Mouse (Mus musculus): Measurements from ENCODE around the gene Zfp839. TPM values are rescaled to one million over a fixed set of nuclear protein-coding genes. Genes with fewer than 3 reads are reported as not detected.

The Zfp839 gene
- polyA plus RNA-seq, 2 experiments, result 0.62 to 1.9 TPM

DNA sequence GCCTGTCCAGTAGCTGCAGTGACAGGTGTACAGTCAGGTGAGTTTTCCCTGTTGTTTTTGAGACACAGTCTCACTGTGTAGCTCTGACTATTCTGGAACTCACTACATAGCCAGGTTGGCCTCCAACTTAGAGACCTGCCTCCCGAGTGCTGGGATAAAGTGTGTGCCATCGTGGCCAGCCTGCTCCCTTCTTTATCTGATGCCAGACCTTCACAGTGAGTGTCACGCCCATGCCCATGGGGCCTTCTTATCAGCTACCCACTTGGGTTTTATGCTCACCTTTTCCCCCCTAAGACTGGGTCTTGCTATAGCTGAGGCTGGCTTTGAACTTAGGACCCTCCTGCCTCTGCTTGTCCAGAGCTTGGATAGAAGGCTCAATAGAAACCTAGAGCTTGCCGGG lies 20.1 kb downstream of the Zfp839 start:
- DNase-seq (ENCODE audit: low read depth in 3 of 3, low spot score in 3 of 3), result no peak
- H3K27ac ChIP-seq, result peak overlapping the region; percentile 42
- WGBS (ENCODE audit: insufficient replicate concordance), result 23% methylated on average over 4 of the region's 4 CpGs
- H3K4me1 ChIP-seq (replicated peaks; ENCODE audit: control insufficient read depth in 2 of 2, insufficient read depth in 2 of 2, low read length in 1 of 2), result peaks cover 13 to 20% of the 10 kb centered on the region in 2 experiments
- no peaks in the 10 kb centered on the region for H3K27me3 ChIP-seq (ENCODE audit: control insufficient read depth, insufficient read depth, low read length)
- no peaks in the 10 kb centered on the region for H3K9me3 ChIP-seq (ENCODE audit: control insufficient read depth, low read length)
- H3K36me3 ChIP-seq (replicated peaks; ENCODE audit: control insufficient read depth, insufficient read depth, low read depth), result peaks cover under 1% of the 10 kb centered on the region
- ATAC-seq (ENCODE audit: insufficient read depth), result peak; percentile 70
- peak overlapping the region; percentile 49 for H3K4me2 ChIP-seq (ENCODE audit: low read depth)
- TF ChIP-seq CTCF (IDR thresholded peaks at IDR 0.05; ENCODE audit: low read depth), result no peak
- TF ChIP-seq EP300 (IDR thresholded peaks at IDR 0.05; ENCODE audit: low read depth), result peak; percentile 32; the same call in 1 of the 2 replicates
- H3K4me3 ChIP-seq (ENCODE audit: insufficient read depth in 1 of 2, low read depth in 2 of 2, low read length in 2 of 2), result no peak overlapping the region
- H3K9ac ChIP-seq (replicated peaks), result peak overlapping the region; percentile 35

- Histone ChIP-seq H3K4me1 (replicated peaks; ENCODE audit: control insufficient read depth in 2 of 2, insufficient read depth in 2 of 2, low read length in 1 of 2) (peaks cover 13 to 19% of the 10 kb centered on the region in 2 experiments), H3K4me2 (ENCODE audit: low read depth) (no peak overlapping the region), H3K9ac (replicated peaks) (no peak overlapping the region), H3K9me3 (ENCODE audit: control insufficient read depth, low read length) (no peaks in the 10 kb centered on the region), H3K36me3 (replicated peaks; ENCODE audit: control insufficient read depth, insufficient read depth, low read depth) (peaks cover 9% of the 10 kb centered on the region), H3K27me3 (ENCODE audit: control insufficient read depth, insufficient read depth, low read length) (no peaks in the 10 kb centered on the region), H3K27ac (no peak overlapping the region), H3K4me3 (ENCODE audit: insufficient read depth in 1 of 2, low read depth in 2 of 2, low read length in 2 of 2) (no peak overlapping the region)
- ATAC-seq (ENCODE audit: insufficient read depth) (no peak), DNase-seq (ENCODE audit: low read depth in 3 of 3, low spot score in 3 of 3) (no peak)
- TF ChIP-seq CTCF (IDR thresholded peaks at IDR 0.05; ENCODE audit: low read depth) (no peak), EP300 (IDR thresholded peaks at IDR 0.05; ENCODE audit: low read depth) (no peak)
- 79% methylated on average over 5 of the region's 5 CpGs for WGBS (ENCODE audit: insufficient replicate concordance)
Observed at GRCm38 (mm10) chr12:110871247-110871646, 21.2 kb downstream of the Zfp839 start.

GRCm38 (mm10) chr12:110875351-110875750 lies 25.3 kb downstream of the Zfp839 start:
- no peak overlapping the region for H3K4me2 ChIP-seq (ENCODE audit: low read depth)
- peaks cover 30% of the 10 kb centered on the region for H3K36me3 ChIP-seq (replicated peaks; ENCODE audit: control insufficient read depth, insufficient read depth, low read depth)
- WGBS (ENCODE audit: insufficient replicate concordance), result 70% methylated on average over 2 of the region's 2 CpGs
- no peak overlapping the region for H3K27ac ChIP-seq
- H3K9ac ChIP-seq (replicated peaks), result no peak overlapping the region
- H3K9me3 ChIP-seq (ENCODE audit: control insufficient read depth, low read length), result no peaks in the 10 kb centered on the region
- H3K27me3 ChIP-seq (ENCODE audit: control insufficient read depth, insufficient read depth, low read length), result no peaks in the 10 kb centered on the region
- H3K4me1 ChIP-seq (replicated peaks; ENCODE audit: control insufficient read depth in 2 of 2, insufficient read depth in 2 of 2, low read length in 1 of 2), result peaks cover 3 to 6% of the 10 kb centered on the region in 2 experiments
- no peak overlapping the region for H3K4me3 ChIP-seq (ENCODE audit: insufficient read depth in 1 of 2, low read depth in 2 of 2, low read length in 2 of 2)
- ATAC-seq (ENCODE audit: insufficient read depth) (no peak), DNase-seq (ENCODE audit: low read depth in 3 of 3, low spot score in 3 of 3) (no peak)
- TF ChIP-seq EP300 (IDR thresholded peaks at IDR 0.05; ENCODE audit: low read depth) (no peak), CTCF (IDR thresholded peaks at IDR 0.05; ENCODE audit: low read depth) (no peak)

DNA sequence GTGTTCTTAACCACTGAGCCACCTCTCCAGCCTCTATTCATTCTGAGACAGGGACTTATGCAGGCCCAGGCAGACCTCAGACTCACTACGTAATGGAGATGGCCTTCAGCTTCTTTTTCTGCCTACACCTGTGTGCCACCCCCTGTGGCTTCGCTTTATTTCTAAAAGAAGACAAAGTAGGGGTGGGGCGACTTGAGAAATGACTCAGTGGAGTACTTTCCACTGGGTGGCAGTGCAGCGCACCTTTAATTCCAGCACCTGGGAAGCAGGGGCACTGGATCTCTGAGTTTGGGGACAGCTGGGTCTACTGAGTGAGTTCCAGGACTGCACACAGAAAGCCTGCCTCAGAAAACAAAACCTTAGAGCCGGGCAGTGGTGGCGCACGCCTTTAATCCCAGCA lies 32.2 kb downstream of the Zfp839 start:
- H3K27ac ChIP-seq, result no peak overlapping the region
- H3K4me1 ChIP-seq (replicated peaks; ENCODE audit: control insufficient read depth in 2 of 2, insufficient read depth in 2 of 2, low read length in 1 of 2), result 0 out of 4 replicates have a peak, but pooled peaks cover 0 to 4% of the 10 kb centered on the region in 2 experiments
- no peak for DNase-seq (ENCODE audit: low read depth in 3 of 3, low spot score in 3 of 3)
- H3K4me3 ChIP-seq (ENCODE audit: insufficient read depth in 1 of 2, low read depth in 2 of 2, low read length in 2 of 2), result no peak overlapping the region
- WGBS (ENCODE audit: insufficient replicate concordance), result 83% methylated on average over 7 of the region's 7 CpGs
- no peaks in the 10 kb centered on the region for H3K27me3 ChIP-seq (ENCODE audit: control insufficient read depth, insufficient read depth, low read length)
- ATAC-seq (ENCODE audit: insufficient read depth), result no peak
- H3K4me2 ChIP-seq (ENCODE audit: low read depth), result no peak overlapping the region
- no peak for TF ChIP-seq EP300 (IDR thresholded peaks at IDR 0.05; ENCODE audit: low read depth)
- TF ChIP-seq CTCF (IDR thresholded peaks at IDR 0.05; ENCODE audit: low read depth), result 0 out of 2 replicates have a peak, but pooled peaks have one; percentile 32
- H3K36me3 ChIP-seq (replicated peaks; ENCODE audit: control insufficient read depth, insufficient read depth, low read depth), result peaks cover 38% of the 10 kb centered on the region
- H3K9me3 ChIP-seq (ENCODE audit: control insufficient read depth, low read length), result no peaks in the 10 kb centered on the region
- H3K9ac ChIP-seq (replicated peaks), result no peak overlapping the region

- no peak overlapping the region for H3K4me2 ChIP-seq (ENCODE audit: low read depth)
- peaks cover 18% of the 10 kb centered on the region for H3K36me3 ChIP-seq (replicated peaks; ENCODE audit: control insufficient read depth, insufficient read depth, low read depth)
- H3K27ac ChIP-seq, result no peak overlapping the region
- H3K9ac ChIP-seq (replicated peaks), result peak overlapping the region; percentile 7
- no peak for TF ChIP-seq EP300 (IDR thresholded peaks at IDR 0.05; ENCODE audit: low read depth)
- no peak for TF ChIP-seq CTCF (IDR thresholded peaks at IDR 0.05; ENCODE audit: low read depth)
- no peaks in the 10 kb centered on the region for H3K27me3 ChIP-seq (ENCODE audit: control insufficient read depth, insufficient read depth, low read length)
- no peaks in the 10 kb centered on the region for H3K9me3 ChIP-seq (ENCODE audit: control insufficient read depth, low read length)
- ATAC-seq (ENCODE audit: insufficient read depth) (no peak), DNase-seq (ENCODE audit: low read depth in 3 of 3, low spot score in 3 of 3) (no peak)
- H3K4me3 ChIP-seq (ENCODE audit: insufficient read depth in 1 of 2, low read depth in 2 of 2, low read length in 2 of 2), result no peak overlapping the region
- peaks cover 4 to 16% of the 10 kb centered on the region in 2 experiments for H3K4me1 ChIP-seq (replicated peaks; ENCODE audit: control insufficient read depth in 2 of 2, insufficient read depth in 2 of 2, low read length in 1 of 2)
- 85% methylated on average over 2 of the region's 2 CpGs for WGBS (ENCODE audit: insufficient replicate concordance)
Observed at GRCm38 (mm10) chr12:110885251-110885650, 35.2 kb downstream of the Zfp839 start.

Measured in liver, embryonic 14.5 days (tissue).